Mouse (Mus musculus) megakaryocyte, embryonic 14.5 days (primary cell): ENCODE data around the gene Usp12.

Source experiments
- FLI1 ChIP-seq: IDR thresholded peaks from 2 replicates; pipeline ENCODE4 v1.6.1; 2012; ENCODE audit warnings: low read length, inconsistent platforms, mixed read lengths
- GATA1 ChIP-seq: IDR thresholded peaks from 3 replicates; pipeline ENCODE4 v1.6.1; 2012; ENCODE audit warnings: mixed read lengths, low read length, inconsistent platforms, borderline replicate concordance

DNA sequence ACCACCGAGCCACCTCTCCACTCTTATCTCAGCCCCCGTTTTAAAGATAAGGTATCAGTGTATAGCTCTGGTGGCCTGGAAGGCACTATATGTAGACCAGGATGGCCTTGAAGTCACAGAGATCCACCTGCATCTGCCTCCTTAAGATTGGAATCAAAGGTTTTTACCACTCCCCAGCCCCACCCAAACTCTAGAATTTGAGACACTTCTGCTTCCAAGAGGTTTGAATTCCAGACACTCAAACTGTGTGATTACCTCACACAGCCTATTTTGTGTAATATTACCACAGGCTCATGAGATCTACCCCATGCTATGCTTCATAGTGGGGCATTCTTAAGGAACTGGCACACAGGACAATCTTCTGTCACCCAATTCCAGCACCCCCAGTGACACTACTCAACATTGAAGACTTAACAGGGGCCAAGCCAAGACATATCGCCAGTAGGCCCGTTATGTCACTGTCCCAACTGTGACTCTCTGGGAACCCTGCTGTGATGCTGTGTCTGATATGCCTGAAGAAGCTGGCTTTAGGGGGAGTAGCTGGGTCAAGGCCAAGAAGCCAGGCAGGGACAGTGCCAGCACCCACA lies 95.3 kb downstream of the Usp12 start:
- no peak for TF ChIP-seq GATA1
- no peak for TF ChIP-seq FLI1
